Mouse (Mus musculus) inflammation-experienced regulatory T-cells, adult 6 months (primary cell): ENCODE measurements around the gene Casp8ap2. TPM values are rescaled to one million over a fixed set of nuclear protein-coding genes. Genes with fewer than 3 reads are reported as not detected.

Experiments
- ATAC-seq: one replicate; pipeline ENCODE4 v1.8.0; 2017
- polyA plus RNA-seq, 3 experiments: library from polyadenylated mRNA; unstranded; fragments of 100-300 nt; shearing (Covaris generic); gene quantifications; one replicate each; pipeline ENCODE4 v1.2.1; 2017

Gene Casp8ap2
- polyA plus RNA-seq, 3 experiments from 2014 or later: 37.4 to 47.1 (median 46.6) TPM

GRCm38 (mm10) chr4:32669825-32670224, 54.6 kb downstream of the Casp8ap2 start:
- no peak for ATAC-seq

GRCm38 (mm10) chr4:32674025-32674424, 58.8 kb downstream of the Casp8ap2 start:
- no peak for ATAC-seq

DNA sequence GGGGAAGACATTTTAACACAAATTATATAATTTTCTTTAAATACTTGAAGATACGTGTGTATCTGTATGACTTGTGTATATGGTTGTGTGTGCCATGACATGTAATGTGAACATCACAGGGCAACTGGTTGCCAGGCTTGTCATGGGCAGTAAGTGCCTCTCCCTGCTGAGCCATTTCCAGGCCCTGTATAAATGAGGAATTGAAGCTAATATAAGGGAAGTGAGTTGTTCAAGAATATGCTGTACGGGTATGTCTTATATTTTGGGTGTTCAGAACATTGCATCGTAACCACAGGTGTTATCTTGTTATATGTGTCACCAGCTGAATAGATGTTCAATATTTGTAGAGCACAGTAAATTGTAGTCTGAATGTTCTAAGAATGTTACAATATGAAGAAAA, 62.2 kb downstream of the Casp8ap2 start:
- no peak for ATAC-seq

DNA sequence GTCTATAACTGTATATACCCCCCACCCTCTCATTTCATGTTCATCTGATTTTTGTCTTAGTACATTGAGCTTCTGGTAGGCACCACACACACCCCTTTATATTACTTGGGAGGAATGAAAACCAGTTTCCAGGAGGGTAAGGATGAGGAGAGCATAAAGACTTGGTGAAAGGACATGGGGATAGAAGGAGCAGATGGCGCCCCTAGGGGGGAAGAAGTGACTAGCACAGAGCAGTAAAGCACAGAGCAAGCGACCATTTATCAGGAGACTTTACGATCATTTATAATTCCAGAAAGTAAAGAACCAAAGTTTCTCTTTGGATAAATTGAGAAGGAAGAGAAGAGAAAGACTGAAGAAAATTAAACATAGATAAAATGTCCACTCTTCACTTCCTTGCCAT, 65.6 kb downstream of the Casp8ap2 start:
- ATAC-seq: no peak

DNA sequence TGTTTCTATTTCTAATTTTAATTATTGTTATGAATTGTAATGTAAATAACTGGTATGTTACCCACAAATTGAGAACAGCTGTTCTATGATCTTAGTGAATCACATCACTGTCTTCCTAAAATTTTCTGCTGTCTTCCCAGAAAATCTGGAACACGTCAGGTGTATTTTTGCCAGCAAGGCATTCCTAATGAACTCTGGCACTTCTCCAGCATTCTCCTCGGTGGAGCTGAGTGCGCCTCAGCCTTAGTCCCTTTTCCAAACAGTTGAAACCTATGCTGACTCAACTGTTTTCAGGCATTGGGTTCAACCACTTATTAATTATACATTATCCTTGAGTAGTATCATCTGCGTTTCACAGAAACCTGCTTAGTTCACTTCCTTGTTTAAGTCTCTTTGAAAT, 67.2 kb downstream of the Casp8ap2 start:
- no peak for ATAC-seq

GRCm38 (mm10) chr4:32683061-32683582, 67.9 kb downstream of the Casp8ap2 start:
- no peak for ATAC-seq

Other genes starting within 250 kb of the Casp8ap2 start
- gene Gja10, start 12.7 kb upstream of the Casp8ap2 start, polyA plus RNA-seq: not detected
- 10 to 100 TPM; 17.7 to 51.6 (median 45.3) TPM for gene Mdn1, start 41.7 kb downstream of the Casp8ap2 start, polyA plus RNA-seq
- gene Lyrm2, start 184.8 kb downstream of the Casp8ap2 start, polyA plus RNA-seq: 10 to 100 TPM; 61.9 to 82.1 (median 71.3) TPM